Mouse (Mus musculus): Measurements from ENCODE around the gene Lrrc59. TPM values are rescaled to one million over a fixed set of nuclear protein-coding genes. Genes with fewer than 3 reads are reported as not detected.
A peak's percentile ranks its signal among the peaks of the same experiment; 100 is the strongest.

Gene Lrrc59
- 36.3 and 52.7 TPM in 2 replicates for polyA plus RNA-seq (2012; rRNA removed)
- polyA plus RNA-seq (2014; fragmentation: Nextera tagmentation; extraction: Ambion mirVana), result 66.4 and 73.4 TPM in 2 replicates

DNA sequence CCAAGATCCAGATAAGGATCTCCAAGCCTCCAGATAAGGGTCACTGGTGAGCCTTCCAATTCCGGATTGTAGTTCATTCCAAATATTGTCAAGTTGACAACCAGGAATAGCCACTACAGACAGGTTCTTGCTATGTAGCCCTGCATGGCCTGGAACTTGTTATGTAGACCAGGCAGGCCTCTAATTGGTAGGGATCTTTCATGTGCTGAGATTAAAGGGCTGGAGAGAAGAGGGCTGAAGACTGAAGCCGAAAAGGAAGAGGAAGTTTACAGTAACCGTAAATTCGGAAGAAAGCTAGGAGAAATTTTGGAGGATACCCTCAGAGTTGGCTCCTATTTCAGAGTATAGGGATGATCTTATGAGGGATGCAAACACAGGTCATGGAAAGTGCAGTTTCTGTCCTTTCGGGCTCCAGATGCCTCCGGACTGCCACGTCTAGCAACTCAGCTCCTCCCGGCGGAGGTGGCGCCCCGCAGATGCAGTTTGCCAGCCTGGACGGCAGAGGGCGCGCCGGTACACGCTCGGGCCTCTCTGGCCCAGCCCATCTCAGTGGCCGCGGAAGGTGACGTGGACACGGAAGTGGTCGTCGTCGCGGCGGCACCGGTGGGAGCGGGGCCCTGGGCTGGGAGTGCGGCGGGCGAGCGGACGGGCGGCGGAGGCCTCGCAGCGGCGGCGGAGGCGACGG, at the start of gene Lrrc59:
Lrrc59 (plus strand) TSS at position 569 of the 685 bp plus-strand sequence.
- WGBS (ENCODE audit: insufficient replicate concordance), result 2% methylated on average over 41 of the region's 41 CpGs
- Histone ChIP-seq H3K36me3 (replicated peaks; ENCODE audit: control insufficient read depth, insufficient read depth, low read depth) (peaks cover 22% of the 10 kb centered on the region), H3K4me2 (ENCODE audit: low read depth) (peak within 1 kb of the TSS; percentile 90), H3K9me3 (ENCODE audit: control insufficient read depth, low read length) (no peaks in the 10 kb centered on the region), H3K9ac (replicated peaks) (peak within 1 kb of the TSS; percentile 91), H3K4me1 (replicated peaks; ENCODE audit: control insufficient read depth in 2 of 2, insufficient read depth in 2 of 2, low read length in 1 of 2) (peaks cover 0 to 12% of the 10 kb centered on the region in 2 experiments; a peak in 2 of 4 replicates), H3K27me3 (ENCODE audit: control insufficient read depth, insufficient read depth, low read length) (no peaks in the 10 kb centered on the region), H3K27ac (peak within 1 kb of the TSS; percentile 43), H3K4me3 (ENCODE audit: insufficient read depth in 1 of 2, low read depth in 2 of 2, low read length in 2 of 2) (peak within 1 kb of the TSS; percentile 83 to 89)
- ATAC-seq (ENCODE audit: insufficient read depth) (peak; percentile 93), DNase-seq (ENCODE audit: low read depth in 3 of 3, low spot score in 3 of 3) (peak; percentile 76 to 79 (median 79))
- TF ChIP-seq CTCF (IDR thresholded peaks at IDR 0.05; ENCODE audit: low read depth) (peak; percentile 99), EP300 (IDR thresholded peaks at IDR 0.05; ENCODE audit: low read depth) (no peak)

DNA sequence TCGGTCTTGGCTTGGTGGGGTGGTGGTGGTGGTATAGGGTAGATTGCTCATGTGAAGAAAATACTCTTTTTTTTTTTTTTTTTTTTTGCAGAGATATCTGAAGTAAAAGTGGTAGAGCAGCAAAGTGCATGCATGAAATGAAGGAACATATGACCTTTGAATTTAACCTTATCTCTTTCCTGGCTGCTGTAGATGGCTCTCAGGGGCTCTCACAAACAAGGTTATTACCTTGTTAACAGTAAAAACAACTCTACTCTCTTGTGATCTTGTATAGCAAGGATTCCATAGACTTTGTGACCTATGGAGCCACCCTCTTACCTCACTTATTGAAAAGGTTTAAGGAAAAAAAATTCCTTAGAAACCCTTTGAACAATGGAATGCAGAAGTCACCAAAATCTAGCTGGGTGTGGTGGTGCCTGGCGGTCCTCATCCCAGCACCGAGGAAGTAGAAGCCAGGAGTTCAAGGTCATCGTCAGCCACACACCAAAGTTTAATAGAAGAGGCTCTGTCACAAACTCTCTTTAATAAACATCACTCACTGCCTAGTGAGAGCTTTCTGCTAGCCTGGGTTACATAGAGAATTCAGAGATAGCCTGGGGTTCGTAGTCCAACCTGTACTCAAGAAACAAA, 49.3 kb upstream of the Lrrc59 start:
- no peak overlapping the region for H3K4me3 ChIP-seq (ENCODE audit: insufficient read depth in 1 of 2, low read depth in 2 of 2, low read length in 2 of 2)
- no peaks in the 10 kb centered on the region for H3K4me1 ChIP-seq (replicated peaks; ENCODE audit: control insufficient read depth in 2 of 2, insufficient read depth in 2 of 2, low read length in 1 of 2)
- H3K36me3 ChIP-seq (replicated peaks; ENCODE audit: control insufficient read depth, insufficient read depth, low read depth), result no peaks in the 10 kb centered on the region
- H3K4me2 ChIP-seq (ENCODE audit: low read depth), result no peak overlapping the region
- TF ChIP-seq EP300 (IDR thresholded peaks at IDR 0.05; ENCODE audit: low read depth), result no peak
- TF ChIP-seq CTCF (IDR thresholded peaks at IDR 0.05; ENCODE audit: low read depth), result no peak
- no peaks in the 10 kb centered on the region for H3K9me3 ChIP-seq (ENCODE audit: control insufficient read depth, low read length)
- ATAC-seq (ENCODE audit: insufficient read depth) (no peak), DNase-seq (ENCODE audit: low read depth in 3 of 3, low spot score in 3 of 3) (no peak)
- no peak overlapping the region for H3K27ac ChIP-seq
- no peak overlapping the region for H3K9ac ChIP-seq (replicated peaks)
- H3K27me3 ChIP-seq (ENCODE audit: control insufficient read depth, insufficient read depth, low read length), result no peaks in the 10 kb centered on the region
- WGBS (ENCODE audit: insufficient replicate concordance), result 71% methylated on average over 5 of the region's 5 CpGs

DNA sequence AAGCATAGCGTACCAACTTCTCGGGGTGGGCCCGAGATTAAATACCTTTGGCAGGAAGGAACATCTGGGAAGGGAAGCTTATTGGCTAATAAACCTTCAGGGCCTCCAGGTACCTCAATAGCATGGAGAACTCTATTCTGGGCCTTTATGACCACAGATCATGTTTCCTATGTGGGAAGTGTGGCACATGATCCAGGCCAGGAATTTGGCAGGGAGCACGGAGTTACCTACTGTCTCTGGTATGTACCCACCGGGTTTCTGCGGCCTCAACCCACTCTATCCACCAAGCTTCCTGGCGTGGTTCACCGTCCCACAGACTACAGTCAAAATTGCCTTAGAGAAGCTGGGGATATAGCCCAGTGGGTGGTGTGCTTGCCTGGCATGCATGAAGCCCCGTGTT, 44.5 kb upstream of the Lrrc59 start:
- Histone ChIP-seq H3K27ac (no peak overlapping the region), H3K9me3 (ENCODE audit: control insufficient read depth, low read length) (no peaks in the 10 kb centered on the region), H3K4me1 (replicated peaks; ENCODE audit: control insufficient read depth in 2 of 2, insufficient read depth in 2 of 2, low read length in 1 of 2) (peaks cover 0 to 2% of the 10 kb centered on the region in 2 experiments; a peak in 1 of 4 replicates), H3K4me3 (ENCODE audit: insufficient read depth in 1 of 2, low read depth in 2 of 2, low read length in 2 of 2) (no peak overlapping the region), H3K9ac (replicated peaks) (no peak overlapping the region), H3K4me2 (ENCODE audit: low read depth) (no peak overlapping the region), H3K27me3 (ENCODE audit: control insufficient read depth, insufficient read depth, low read length) (no peaks in the 10 kb centered on the region), H3K36me3 (replicated peaks; ENCODE audit: control insufficient read depth, insufficient read depth, low read depth) (no peaks in the 10 kb centered on the region)
- WGBS (ENCODE audit: insufficient replicate concordance), result 81% methylated on average over 9 of the region's 9 CpGs
- TF ChIP-seq CTCF (IDR thresholded peaks at IDR 0.05; ENCODE audit: low read depth), result no peak
- TF ChIP-seq EP300 (IDR thresholded peaks at IDR 0.05; ENCODE audit: low read depth), result no peak
- ATAC-seq (ENCODE audit: insufficient read depth) (no peak), DNase-seq (ENCODE audit: low read depth in 3 of 3, low spot score in 3 of 3) (no peak)

DNA sequence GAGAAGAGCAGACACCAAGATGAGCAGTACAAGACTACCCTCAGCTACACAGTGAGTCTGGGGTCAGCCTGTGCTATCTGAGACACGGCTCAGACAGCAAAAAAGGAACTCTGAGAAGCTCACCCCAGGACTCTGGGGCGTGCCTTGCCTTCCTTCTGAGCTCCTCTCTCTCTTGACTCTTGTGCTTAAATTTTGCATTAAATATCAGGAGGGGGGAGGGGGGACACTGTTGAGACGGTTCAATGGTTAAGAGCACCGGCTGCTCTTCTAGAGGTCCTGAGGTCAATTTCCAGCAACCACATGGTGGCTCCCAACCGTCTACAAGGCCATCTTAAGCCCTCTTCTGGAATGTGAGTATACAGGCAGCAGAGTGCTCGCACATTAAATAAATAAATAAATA, 42.1 kb upstream of the Lrrc59 start:
- Histone ChIP-seq H3K27me3 (ENCODE audit: control insufficient read depth, insufficient read depth, low read length) (no peaks in the 10 kb centered on the region), H3K9me3 (ENCODE audit: control insufficient read depth, low read length) (no peaks in the 10 kb centered on the region), H3K36me3 (replicated peaks; ENCODE audit: control insufficient read depth, insufficient read depth, low read depth) (no peaks in the 10 kb centered on the region), H3K4me2 (ENCODE audit: low read depth) (no peak overlapping the region), H3K27ac (no peak overlapping the region), H3K4me3 (ENCODE audit: insufficient read depth in 1 of 2, low read depth in 2 of 2, low read length in 2 of 2) (no peak overlapping the region), H3K9ac (replicated peaks) (no peak overlapping the region), H3K4me1 (replicated peaks; ENCODE audit: control insufficient read depth in 2 of 2, insufficient read depth in 2 of 2, low read length in 1 of 2) (peaks cover 0 to 2% of the 10 kb centered on the region in 2 experiments; a peak in 1 of 4 replicates)
- no peak for DNase-seq (ENCODE audit: low read depth in 3 of 3, low spot score in 3 of 3)
- WGBS (ENCODE audit: insufficient replicate concordance), result 66% methylated on average over 6 of the region's 6 CpGs
- no peak for TF ChIP-seq CTCF (IDR thresholded peaks at IDR 0.05; ENCODE audit: low read depth)
- no peak for TF ChIP-seq EP300 (IDR thresholded peaks at IDR 0.05; ENCODE audit: low read depth)
- no peak for ATAC-seq (ENCODE audit: insufficient read depth)

DNA sequence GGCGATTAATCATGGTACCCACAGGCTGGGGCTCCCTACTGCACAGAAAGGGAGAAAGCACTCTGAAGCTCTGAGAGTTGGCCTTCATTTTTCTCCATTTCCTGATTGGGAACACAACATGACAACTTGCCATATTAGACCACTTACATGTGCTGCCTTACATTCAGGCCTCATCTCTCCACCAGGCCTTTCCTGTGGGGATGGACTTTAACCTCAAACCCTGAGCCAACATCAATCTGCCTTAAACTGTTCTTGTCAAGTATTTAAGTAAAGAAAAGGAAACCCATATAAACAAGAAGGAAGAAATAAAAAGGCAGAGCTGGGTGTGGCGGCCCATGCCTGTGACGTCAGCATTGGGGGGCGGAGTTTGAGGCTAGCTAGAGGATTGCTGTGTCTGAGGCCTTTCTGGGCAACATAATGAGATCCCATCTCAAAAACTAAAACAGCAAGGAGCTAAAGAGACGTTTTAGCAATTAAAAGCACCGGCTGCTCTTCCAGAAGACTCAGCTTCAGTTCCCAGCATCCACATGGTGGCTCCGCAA, 33.2 kb upstream of the Lrrc59 start:
- Histone ChIP-seq H3K4me2 (ENCODE audit: low read depth) (no peak overlapping the region), H3K36me3 (replicated peaks; ENCODE audit: control insufficient read depth, insufficient read depth, low read depth) (no peaks in the 10 kb centered on the region), H3K9ac (replicated peaks) (no peak overlapping the region), H3K27ac (no peak overlapping the region), H3K4me1 (replicated peaks; ENCODE audit: control insufficient read depth in 2 of 2, insufficient read depth in 2 of 2, low read length in 1 of 2) (peaks cover 0 to 6% of the 10 kb centered on the region in 2 experiments; a peak in 2 of 4 replicates), H3K9me3 (ENCODE audit: control insufficient read depth, low read length) (no peaks in the 10 kb centered on the region), H3K27me3 (ENCODE audit: control insufficient read depth, insufficient read depth, low read length) (no peaks in the 10 kb centered on the region), H3K4me3 (ENCODE audit: insufficient read depth in 1 of 2, low read depth in 2 of 2, low read length in 2 of 2) (no peak overlapping the region)
- ATAC-seq (ENCODE audit: insufficient read depth) (no peak), DNase-seq (ENCODE audit: low read depth in 3 of 3, low spot score in 3 of 3) (peak in 1 of 3 experiments; percentile 18)
- TF ChIP-seq CTCF (IDR thresholded peaks at IDR 0.05; ENCODE audit: low read depth) (no peak), EP300 (IDR thresholded peaks at IDR 0.05; ENCODE audit: low read depth) (no peak)
- 52% methylated on average over 7 of the region's 7 CpGs for WGBS (ENCODE audit: insufficient replicate concordance)
